Mouse (Mus musculus) liver, postnatal 0 days (tissue): ENCODE measurements around the gene Atxn2l.

Experiments used
- CTCF ChIP-seq: sonication (generic); IDR thresholded peaks from 2 replicates; pipeline ENCODE4 v1.5.1; 2016; ENCODE audit warnings: antibody characterized with exemption, low read depth
- EP300 ChIP-seq: IDR thresholded peaks from 2 replicates; pipeline ENCODE4 v1.6.1; 2016; ENCODE audit warnings: antibody characterized with exemption, low read depth, mild to moderate bottlenecking

GRCm38 (mm10) chr7:126494120-126494519 is 9.1 kb downstream of the Atxn2l start:
- TF ChIP-seq CTCF (no peak), EP300 (no peak)
